Mouse (Mus musculus) olfactory bulb, adult 2 months (tissue): ENCODE results near the gene Cpne8.

Source experiments
- CTCF ChIP-seq: fragments of 200-500 bp; IDR thresholded peaks from 2 replicates; pipeline ENCODE4 v1.5.1; 2012; ENCODE audit warnings: low read depth, mild to moderate bottlenecking, low read length, moderate library complexity; ENCODE audit not compliant: insufficient read depth
- POLR2A ChIP-seq: fragments of 200-500 bp; IDR thresholded peaks from 2 replicates; pipeline ENCODE4 v1.6.1; 2012; ENCODE audit warnings: mild to moderate bottlenecking, low read depth, low read length, moderate library complexity; ENCODE audit not compliant: insufficient read depth

DNA sequence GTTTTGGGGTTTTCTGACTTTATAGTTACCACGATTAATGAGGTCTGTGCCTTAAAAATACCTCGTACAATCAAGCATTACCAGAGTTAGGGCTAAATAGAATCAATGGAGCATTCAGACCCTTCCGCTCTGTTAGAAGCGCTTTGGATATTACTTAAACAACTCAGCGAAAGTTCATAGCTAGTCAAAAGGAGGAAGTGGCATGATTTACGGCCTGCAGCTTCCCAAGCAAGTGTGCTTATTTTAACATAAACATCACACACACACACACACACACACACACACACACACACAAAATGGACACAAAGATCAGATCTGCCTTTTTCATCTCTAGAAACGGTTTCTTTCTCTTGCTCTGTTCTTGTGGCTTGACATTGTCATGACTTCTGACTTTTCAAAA, 9.7 kb downstream of the Cpne8 start:
- TF ChIP-seq POLR2A, result no peak
- no peak for TF ChIP-seq CTCF
